12 mouse cellular contexts compared by ENCODE assay signal in genomic region chr1:172518013-172518412, GRCm38 (mm10). TPM values are rescaled to one million over a fixed set of nuclear protein-coding genes. Genes with fewer than 3 reads are reported as not detected.
DNase-seq lines count a peak whose midpoint lies in the region; ATAC-seq and TF ChIP-seq lines count a peak whose summit lies in the region.
"Had no signal": no experiment of that assay in that cellular context is flagged by ENCODE, and none has a peak within 500 bp of the region (broad histone marks: within the 10 kb centered on the region; RNA-seq: fewer than 3 reads in every experiment).

No protein-coding gene starts in this region.

- no peaks in the 10 kb centered on the region for H3K36me3 ChIP-seq in kidney, adult 2 months (ENCODE audit: control insufficient read depth, insufficient read depth, low read length)
- H3K36me3 ChIP-seq in spleen, adult 2 months (ENCODE audit: control insufficient read depth, insufficient read depth, low read length): no peaks in the 10 kb centered on the region
- no peaks in the 10 kb centered on the region for H3K36me3 ChIP-seq in stomach, postnatal 0 days (ENCODE audit: control insufficient read depth, insufficient read depth, low read length)
- no peaks in the 10 kb centered on the region for H3K36me3 ChIP-seq in neural tube, embryonic 15.5 days
- H3K36me3 ChIP-seq: liver, embryonic 13.5 days had no signal

- no peak for DNase-seq in kidney, adult 2 months
- DNase-seq in kidney, adult 9 months: no peak
- DNase-seq in spleen, adult 2 months (ENCODE audit: low read depth in 1 of 2, low spot score in 2 of 2): no peak
- DNase-seq in spleen, adult 12 weeks (ENCODE audit: low spot score): no peak
- DNase-seq in Patski (ENCODE audit: low read depth, low spot score): no peak
- DNase-seq in stomach, postnatal 0 days (ENCODE audit: low spot score): peak; percentile 16
- DNase-seq: adrenal gland, adult 2 months; embryo, embryonic 11 days; kidney, postnatal 36 days; liver, embryonic 13.5 days had no signal

- no peak for ATAC-seq in Patski
- ATAC-seq in stomach, postnatal 0 days (ENCODE audit: low FRiP score, low TSS enrichment): no peak
- no peak for ATAC-seq in neural tube, embryonic 15.5 days (ENCODE audit: low FRiP score)
- ATAC-seq: hindbrain, embryonic 16.5 days had no signal

- no peaks in the 10 kb centered on the region for H3K27me3 ChIP-seq in kidney, adult 2 months (replicated peaks; ENCODE audit: control insufficient read depth, insufficient read depth, low read length)
- no peaks in the 10 kb centered on the region for H3K27me3 ChIP-seq in spleen, adult 2 months (ENCODE audit: control insufficient read depth, insufficient read depth, low read length)
- no peaks in the 10 kb centered on the region for H3K27me3 ChIP-seq in Patski
- no peaks in the 10 kb centered on the region for H3K27me3 ChIP-seq in stomach, postnatal 0 days (ENCODE audit: control insufficient read depth, insufficient read depth, low read length)
- H3K27me3 ChIP-seq in neural tube, embryonic 15.5 days (replicated peaks): no peaks in the 10 kb centered on the region

- in situ Hi-C loops in Patski (cut with MboI; ENCODE audit: low pct_unique_long_range_greater_than_20kb): loop anchor here (25.0 kb wide), 1 partner anchor 381 kb away; the partner anchor contains the start of genes Dcaf8 and Pex19

- CTCF ChIA-PET in Patski (lab: Charles Lee): interaction anchor here (3.1 kb wide), 1 partner anchor 10 kb away, joined by 13 read pairs; no protein-coding TSS in a partner anchor

- no peak for TF ChIP-seq EP300 in stomach, postnatal 0 days (optimal IDR thresholded peaks at IDR 0.05)

- H3K9me3 ChIP-seq in stomach, postnatal 0 days (ENCODE audit: control insufficient read depth, low read length): no peaks in the 10 kb centered on the region
- no peaks in the 10 kb centered on the region for H3K9me3 ChIP-seq in neural tube, embryonic 15.5 days (replicated peaks)
- H3K9me3 ChIP-seq: liver, embryonic 13.5 days had no signal

- WGBS in kidney, adult 2 months: 78% methylated on average over 4 of the region's 4 CpGs
- 85% methylated on average over 4 of the region's 4 CpGs for WGBS in spleen, adult 2 months
- 75% methylated on average over 4 of the region's 4 CpGs for WGBS in stomach, postnatal 0 days
- WGBS in neural tube, embryonic 15.5 days: 77% methylated on average over 4 of the region's 4 CpGs

- H3K4me3 ChIP-seq in kidney, adult 2 months (ENCODE audit: insufficient read depth, low read depth, low read length): no peak overlapping the region
- H3K4me3 ChIP-seq in spleen, adult 2 months (ENCODE audit: extremely low read depth, insufficient read depth, insufficient read length): no peak overlapping the region
- no peak overlapping the region for H3K4me3 ChIP-seq in stomach, postnatal 0 days (ENCODE audit: low read depth, low read length)
- H3K4me3 ChIP-seq in neural tube, embryonic 15.5 days (replicated peaks): no peak overlapping the region
- H3K4me3 ChIP-seq: liver, embryonic 13.5 days had no signal

- TF ChIP-seq POLR2A in kidney, adult 2 months (IDR thresholded peaks at IDR 0.05; ENCODE audit: low read depth, low read length): no peak
- TF ChIP-seq POLR2A in spleen, adult 2 months (IDR thresholded peaks at IDR 0.05; ENCODE audit: low read depth, low read length): no peak

- POLR2A ChIA-PET in Patski (lab: Charles Lee): no interaction called here

- no peak overlapping the region for H3K9ac ChIP-seq in stomach, postnatal 0 days (ENCODE audit: low read length)
- H3K9ac ChIP-seq in neural tube, embryonic 15.5 days (replicated peaks): no peak overlapping the region
- H3K9ac ChIP-seq: liver, embryonic 13.5 days had no signal

- peak; percentile 47 for TF ChIP-seq CTCF in kidney, adult 2 months (conservative IDR thresholded peaks at IDR 0.05; ENCODE audit: insufficient read depth, insufficient read length, low read depth, low read length)
- TF ChIP-seq CTCF in spleen, adult 2 months (IDR thresholded peaks at IDR 0.05; ENCODE audit: extremely low read depth, insufficient read depth, insufficient read length, insufficient replicate concordance): peak; percentile 31; the same call in 1 of the 2 replicates
- TF ChIP-seq CTCF in Patski (IDR thresholded peaks at IDR 0.05): peak; percentile 77
- peak; percentile 67 for TF ChIP-seq CTCF in stomach, postnatal 0 days (IDR thresholded peaks at IDR 0.05; ENCODE audit: low read depth)

- no peak overlapping the region for H3K27ac ChIP-seq in kidney, adult 2 months (ENCODE audit: insufficient read depth, low read depth, low read length)
- no peak overlapping the region for H3K27ac ChIP-seq in spleen, adult 2 months (ENCODE audit: insufficient read depth, low read length)
- H3K27ac ChIP-seq in stomach, postnatal 0 days (replicated peaks): no peak overlapping the region
- no peak overlapping the region for H3K27ac ChIP-seq in neural tube, embryonic 15.5 days (replicated peaks)
- H3K27ac ChIP-seq: liver, embryonic 13.5 days had no signal

- H3K4me1 ChIP-seq in kidney, adult 2 months (ENCODE audit: control insufficient read depth, insufficient read depth, low read length): peaks cover 12% of the 10 kb centered on the region
- peaks cover 28% of the 10 kb centered on the region; the same call in 1 of the 2 replicates for H3K4me1 ChIP-seq in spleen, adult 2 months (ENCODE audit: control insufficient read depth, insufficient read depth, insufficient read length)
- H3K4me1 ChIP-seq in stomach, postnatal 0 days (replicated peaks; ENCODE audit: control insufficient read depth, insufficient read depth): peaks cover 8% of the 10 kb centered on the region; the same call in 1 of the 2 replicates
- H3K4me1 ChIP-seq in neural tube, embryonic 15.5 days: peaks cover 26% of the 10 kb centered on the region

- no peak overlapping the region for H3K4me2 ChIP-seq in stomach, postnatal 0 days (replicated peaks; ENCODE audit: low read depth)
- H3K4me2 ChIP-seq in neural tube, embryonic 15.5 days: no peak overlapping the region
- H3K4me2 ChIP-seq: liver, embryonic 13.5 days had no signal

RNA-seq across cellular contexts. Expression of gene Cfap45, which starts 2.6 kb away (rescaled TPM):
- 0.33 and 0.79 TPM in 2 replicates for polyA plus RNA-seq in kidney, adult 2 months (2012; rRNA removed)
- 0.19 and 0.20 TPM in 2 replicates for polyA plus RNA-seq in spleen, adult 2 months (2012; rRNA removed)
- polyA plus RNA-seq in Patski (2021): 0.08 TPM
- 4.6 and 5.4 TPM in 2 replicates for polyA plus RNA-seq in stomach, postnatal 0 days (2015; fragmentation: Nextera tagmentation; extraction: Ambion mirVana)
- polyA plus RNA-seq in neural tube, embryonic 15.5 days (2015; fragmentation: Nextera tagmentation; extraction: Ambion mirVana): 3.8 and 4.3 TPM in 2 replicates

RNA-seq across cellular contexts. Expression of gene Tagln2, which starts 18.2 kb away (rescaled TPM):
- 202 and 286 TPM in 2 replicates for polyA plus RNA-seq in kidney, adult 2 months (2012; rRNA removed)
- polyA plus RNA-seq in spleen, adult 2 months (2012; rRNA removed): 186 and 208 TPM in 2 replicates
- polyA plus RNA-seq in Patski (2021): 609 TPM
- polyA plus RNA-seq in stomach, postnatal 0 days (2015; fragmentation: Nextera tagmentation; extraction: Ambion mirVana): 564 and 594 TPM in 2 replicates
- 140 and 198 TPM in 2 replicates for polyA plus RNA-seq in neural tube, embryonic 15.5 days (2015; fragmentation: Nextera tagmentation; extraction: Ambion mirVana)

RNA-seq across cellular contexts. Expression of gene Igsf9, which starts 36.4 kb away (rescaled TPM):
- polyA plus RNA-seq in kidney, adult 2 months (2012; rRNA removed): 15.4 and 20.7 TPM in 2 replicates
- polyA plus RNA-seq in spleen, adult 2 months (2012; rRNA removed): 8.6 and 9.0 TPM in 2 replicates
- 11.0 TPM for polyA plus RNA-seq in Patski (2021)
- polyA plus RNA-seq in stomach, postnatal 0 days (2015; fragmentation: Nextera tagmentation; extraction: Ambion mirVana): 16.7 and 19.9 TPM in 2 replicates
- 38.9 TPM in 2 replicates for polyA plus RNA-seq in neural tube, embryonic 15.5 days (2015; fragmentation: Nextera tagmentation; extraction: Ambion mirVana)

RNA-seq across cellular contexts. Expression of gene Vsig8, which starts 37.7 kb away (rescaled TPM):
- polyA plus RNA-seq in kidney, adult 2 months (2012; rRNA removed): 0.38 and 0.41 TPM in 2 replicates
- 0.09 and 0.29 TPM in 2 replicates for polyA plus RNA-seq in spleen, adult 2 months (2012; rRNA removed)
- 0.04 TPM for polyA plus RNA-seq in Patski (2021)
- polyA plus RNA-seq in stomach, postnatal 0 days (2015; fragmentation: Nextera tagmentation; extraction: Ambion mirVana): 19.2 and 22.7 TPM in 2 replicates
- 1.4 and 1.9 TPM in 2 replicates for polyA plus RNA-seq in neural tube, embryonic 15.5 days (2015; fragmentation: Nextera tagmentation; extraction: Ambion mirVana)
- polyA plus RNA-seq: liver, embryonic 13.5 days had no signal

RNA-seq across cellular contexts. Expression of gene Slamf9, which starts 42.9 kb away (rescaled TPM):
- polyA plus RNA-seq in kidney, adult 2 months (2012; rRNA removed): 19.2 and 20.2 TPM in 2 replicates
- polyA plus RNA-seq in spleen, adult 2 months (2012; rRNA removed): 4.3 and 5.5 TPM in 2 replicates
- polyA plus RNA-seq in Patski (2021): 0.08 TPM
- polyA plus RNA-seq in stomach, postnatal 0 days (2015; fragmentation: Nextera tagmentation; extraction: Ambion mirVana): 1.8 TPM in 2 replicates
- polyA plus RNA-seq in neural tube, embryonic 15.5 days (2015; fragmentation: Nextera tagmentation; extraction: Ambion mirVana): 0.36 and 0.38 TPM in 2 replicates
